In genomic region chr9:110922759-110923158, GRCm38 (mm10) we compare ENCODE assay signal across 10 mouse cellular contexts. TPM values are rescaled to one million over a fixed set of nuclear protein-coding genes. Genes with fewer than 3 reads are reported as not detected.
DNase-seq lines count a peak whose midpoint lies in the region; ATAC-seq and TF ChIP-seq lines count a peak whose summit lies in the region.
"Had no signal": no experiment of that assay in that cellular context is flagged by ENCODE, and none has a peak within 500 bp of the region (broad histone marks: within the 10 kb centered on the region; RNA-seq: fewer than 3 reads in every experiment).

No protein-coding gene starts in this region.

- no peaks in the 10 kb centered on the region for H3K4me1 ChIP-seq in bone marrow macrophage, adult 2 months (ENCODE audit: control insufficient read depth, insufficient read depth, low read length)
- H3K4me1 ChIP-seq: liver, embryonic 15.5 days had no signal

- TF ChIP-seq POLR2A in bone marrow macrophage, adult 2 months (IDR thresholded peaks at IDR 0.05; ENCODE audit: borderline replicate concordance, low read depth, low read length), result no peak

- peak; percentile 94 for TF ChIP-seq CTCF in bone marrow macrophage, adult 2 months (IDR thresholded peaks at IDR 0.05; ENCODE audit: low read depth, low read length)

- WGBS in large intestine, adult 2 months, result 15% methylated on average over 7 of the region's 7 CpGs

- no peak overlapping the region for H3K27ac ChIP-seq in bone marrow macrophage, adult 2 months (ENCODE audit: insufficient read depth, low read depth, low read length)
- H3K27ac ChIP-seq: liver, embryonic 15.5 days had no signal

- DNase-seq in cerebellum, adult 18-20 months, result peak; percentile 30 to 58
- peak; percentile 73 to 80 for DNase-seq in CD8-positive naive resting alpha-beta T cell, adult 2 months (ENCODE audit: low read depth in 2 of 2, low spot score in 2 of 2)
- DNase-seq in frontal cortex, postnatal 36 days (ENCODE audit: low spot score in 2 of 2), result peak; percentile 69
- peak; percentile 24 for DNase-seq in large intestine, adult 2 months (ENCODE audit: low read depth, low spot score)
- peak; percentile 73 to 83 for DNase-seq in lung, postnatal 4 days
- peak; percentile 33 to 78 for DNase-seq in spleen, postnatal 10 days (ENCODE audit: low spot score in 2 of 2)

- no peak overlapping the region for H3K4me3 ChIP-seq in bone marrow macrophage, adult 2 months (ENCODE audit: insufficient read depth, low read length)
- H3K4me3 ChIP-seq: liver, embryonic 15.5 days had no signal

- no peak for ATAC-seq in cerebellum, adult (ENCODE audit: insufficient number of reproducible peaks, low FRiP score, low TSS enrichment)

RNA-seq across cellular contexts. Expression of gene Fam240a, which starts 6.1 kb away (rescaled TPM):
- polyA plus RNA-seq in bone marrow macrophage, adult 2 months (2012; ENCODE audit: insufficient read depth, insufficient read length, missing spikeins), result not detected in 2 replicates
- not detected in 2 replicates for polyA plus RNA-seq in large intestine, adult 2 months (2012; rRNA removed)
- polyA plus RNA-seq: C2C12; liver, embryonic 15.5 days had no signal

RNA-seq across cellular contexts. Expression of gene Tdgf1, which starts 23.2 kb away (rescaled TPM):
- polyA plus RNA-seq in bone marrow macrophage, adult 2 months (2012; ENCODE audit: insufficient read depth, insufficient read length, missing spikeins), result not detected in 2 replicates
- polyA plus RNA-seq in large intestine, adult 2 months (2012; rRNA removed), result not detected in 2 replicates
- polyA plus RNA-seq: C2C12; liver, embryonic 15.5 days had no signal

RNA-seq across cellular contexts. Expression of gene Lrrc2, which starts 28.6 kb away (rescaled TPM):
- 0.15 TPM in 1 of 2 replicates, not detected in the other for polyA plus RNA-seq in bone marrow macrophage, adult 2 months (2012; ENCODE audit: insufficient read depth, insufficient read length, missing spikeins)
- polyA plus RNA-seq in large intestine, adult 2 months (2012; rRNA removed), result 0.02 and 0.07 TPM in 2 replicates

RNA-seq across cellular contexts. Expression of gene Tmie, which starts 42.8 kb away (rescaled TPM):
- not detected in 2 replicates for polyA plus RNA-seq in bone marrow macrophage, adult 2 months (2012; ENCODE audit: insufficient read depth, insufficient read length, missing spikeins)
- polyA plus RNA-seq in large intestine, adult 2 months (2012; rRNA removed), result 0.26 and 0.37 TPM in 2 replicates
- polyA plus RNA-seq: C2C12 had no signal

RNA-seq across cellular contexts. Expression of gene Als2cl, which starts 43.1 kb away (rescaled TPM):
- polyA plus RNA-seq in bone marrow macrophage, adult 2 months (2012; ENCODE audit: insufficient read depth, insufficient read length, missing spikeins), result 12.6 and 16.4 TPM in 2 replicates
- polyA plus RNA-seq in large intestine, adult 2 months (2012; rRNA removed), result 7.7 and 19.7 TPM in 2 replicates

Comparison
In these comparisons a context has a peak if more than half of its experiments do, and no peak if none do; other contexts are left out.
1. DNase-seq: peak in every context shown above with its lines; median percentile 78 in lung, postnatal 4 days; 76 in CD8-positive naive resting alpha-beta T cell, adult 2 months; 69 in frontal cortex, postnatal 36 days; 56 in spleen, postnatal 10 days; 44 in cerebellum, adult 18-20 months; 24 in large intestine, adult 2 months.